Mouse (Mus musculus) myocyte (in vitro differentiated cells): ENCODE data around the gene Csgalnact2.

Source experiments
- MAX ChIP-seq: IDR thresholded peaks from one replicate; pipeline ENCODE4 v1.6.1; 2011; ENCODE audit warnings: low read depth, mild to moderate bottlenecking, control low read depth
- POLR2A ChIP-seq: IDR thresholded peaks from one replicate; pipeline ENCODE4 v1.6.1; 2011; ENCODE audit warnings: low read depth, mild to moderate bottlenecking, control low read depth, moderate library complexity; ENCODE audit not compliant: insufficient read length
- POLR2AphosphoS2 ChIP-seq: IDR thresholded peaks from one replicate; pipeline ENCODE4 v1.6.1; 2011; ENCODE audit warnings: low read depth, control low read depth; ENCODE audit not compliant: insufficient read length
- TCF12 ChIP-seq: IDR thresholded peaks from one replicate; pipeline ENCODE4 v1.6.1; 2011; ENCODE audit warnings: mild to moderate bottlenecking, control low read depth; ENCODE audit not compliant: poor library complexity, insufficient read depth, severe bottlenecking

- TF ChIP-seq POLR2A (no peak), POLR2AphosphoS2 (no peak), MAX (no peak), TCF12 (no peak)
Observed at GRCm38 (mm10) chr6:118064968-118065530, 73.9 kb downstream of the Csgalnact2 start.
